Mouse (Mus musculus) kidney, adult 2 months (tissue): ENCODE measurements around the gene Creb1.
A peak's percentile ranks its signal among the peaks of the same experiment; 100 is the strongest.

Experiments used
- CTCF ChIP-seq: fragments of 200-500 bp; conservative IDR thresholded peaks from 2 replicates; pipeline ENCODE4 v1.5.1; 2011; ENCODE audit warnings: low read depth, mild to moderate bottlenecking, control low read depth, low read length, moderate library complexity, mixed read lengths; ENCODE audit not compliant: insufficient read depth, insufficient read length
- POLR2A ChIP-seq: fragments of 200-500 bp; IDR thresholded peaks from one replicate; pipeline ENCODE4 v1.6.1; 2011; ENCODE audit warnings: low read depth, low read length, control low read depth

DNA sequence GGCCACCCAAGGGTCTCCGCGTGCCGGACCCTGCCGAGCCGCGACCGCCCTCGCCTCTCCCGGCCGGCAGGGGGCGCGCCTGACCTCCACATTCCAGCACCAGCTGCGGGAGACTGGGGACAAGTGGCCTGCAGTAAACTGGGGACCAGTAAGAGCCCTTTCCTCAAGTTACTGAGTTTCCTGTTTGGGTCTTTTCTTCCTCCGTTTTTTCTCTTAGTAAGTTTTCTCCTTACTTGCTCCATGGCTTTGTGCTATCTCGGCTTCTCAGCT lies 85.2 kb downstream of the Creb1 start:
- TF ChIP-seq POLR2A (no peak), CTCF (peak; percentile 75)
